Mouse (Mus musculus): ENCODE results near the gene Mov10.

Gene Mov10

GRCm38 (mm10) chr3:104805539-104805938 is 12.8 kb downstream of the Mov10 start:
- DNase-seq (ENCODE audit: low read depth, low spot score), result no peak

DNA sequence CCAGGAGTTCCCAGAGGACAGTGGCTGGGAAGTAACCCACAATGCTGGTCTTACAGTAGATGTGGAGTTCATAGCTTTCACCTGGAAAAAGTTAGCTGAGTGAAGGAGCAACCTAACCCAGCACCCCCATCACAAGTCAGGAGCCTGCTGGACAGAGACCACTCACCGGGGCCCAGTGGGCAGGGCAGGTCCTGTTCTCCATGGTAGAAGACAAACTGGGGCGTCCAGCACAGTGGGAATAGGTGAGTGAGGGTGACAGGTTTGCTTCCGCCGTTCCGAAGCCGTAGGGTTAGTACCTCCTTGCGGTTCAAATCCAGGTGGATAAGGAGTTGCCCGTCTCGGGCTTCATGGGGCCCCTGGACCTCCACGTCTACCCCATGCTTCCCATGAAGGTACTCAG is 14.1 kb downstream of the Mov10 start:
- no peak for DNase-seq (ENCODE audit: low read depth, low spot score)

DNA sequence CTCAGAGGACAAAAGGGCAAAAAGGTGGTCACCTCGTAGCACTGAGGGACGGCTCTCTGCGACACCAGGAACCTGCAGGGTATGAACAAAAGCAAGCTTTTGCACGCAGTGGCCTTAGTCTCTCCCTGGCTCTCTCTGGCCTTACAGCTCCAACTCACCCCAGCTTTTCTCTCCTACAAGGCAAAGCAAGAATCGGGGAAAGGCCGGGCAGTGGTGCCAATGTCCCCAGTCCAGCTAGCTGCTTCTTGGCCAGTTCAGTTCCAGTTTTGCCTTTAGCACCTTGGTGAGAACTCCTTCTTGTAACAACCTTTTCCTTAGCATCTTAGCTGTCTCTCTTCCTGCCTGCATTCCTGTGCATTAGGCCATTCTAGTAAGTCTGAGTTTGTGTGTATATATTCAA is 16.9 kb downstream of the Mov10 start:
- no peak for DNase-seq (ENCODE audit: low read depth, low spot score)

DNA sequence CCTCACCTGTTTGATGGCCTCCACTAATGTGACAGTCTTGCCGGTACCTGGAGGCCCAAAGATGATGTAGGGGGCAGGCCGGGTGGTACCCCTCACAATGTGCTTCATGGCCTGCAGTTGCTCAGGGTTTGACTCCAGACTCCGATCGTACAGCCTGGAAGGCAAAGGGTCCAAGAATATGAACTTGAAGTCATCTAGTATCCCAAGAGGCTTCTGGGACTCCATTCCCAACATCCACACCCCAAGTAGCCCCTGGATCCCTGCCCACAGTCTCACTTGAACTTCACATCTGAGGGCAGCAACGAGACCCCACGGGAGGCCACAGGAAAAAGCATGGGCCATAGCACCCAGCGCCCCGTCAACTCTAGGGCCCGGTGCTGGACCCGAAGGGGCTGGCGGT is 17.7 kb downstream of the Mov10 start:
- no peak for DNase-seq (ENCODE audit: low read depth, low spot score)

DNA sequence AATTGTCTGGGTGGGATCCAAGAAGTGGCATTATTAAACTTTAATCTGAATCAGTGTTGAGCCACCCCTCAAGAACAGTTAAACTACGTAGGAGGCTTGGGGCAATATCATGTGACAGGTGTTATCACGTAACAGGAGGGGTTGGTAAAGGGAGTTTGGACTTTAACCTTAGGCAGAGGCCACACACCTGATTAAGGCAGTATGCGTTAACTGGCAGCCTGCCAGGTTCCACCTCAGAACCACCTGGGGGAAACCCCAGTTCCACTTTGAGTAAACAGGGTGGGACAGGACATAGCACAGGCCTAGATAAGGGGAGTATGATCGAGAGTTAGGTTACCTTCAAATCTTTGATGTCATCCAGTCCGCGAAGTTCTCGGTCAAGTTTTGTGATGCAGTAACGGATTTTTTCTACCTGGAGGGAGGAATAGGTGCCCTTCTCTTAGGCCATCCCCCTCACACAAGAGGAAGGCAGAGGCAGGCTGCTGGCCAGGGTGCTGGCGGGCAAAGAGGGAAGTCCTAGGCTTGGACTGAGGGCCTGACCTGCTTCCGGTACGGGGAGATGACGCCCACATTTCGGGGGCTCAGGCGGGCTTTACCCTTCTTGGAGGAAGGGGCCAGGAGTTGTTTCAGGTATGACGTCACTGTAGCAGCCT is 21.8 kb downstream of the Mov10 start:
- DNase-seq (ENCODE audit: low read depth, low spot score), result no peak

DNA sequence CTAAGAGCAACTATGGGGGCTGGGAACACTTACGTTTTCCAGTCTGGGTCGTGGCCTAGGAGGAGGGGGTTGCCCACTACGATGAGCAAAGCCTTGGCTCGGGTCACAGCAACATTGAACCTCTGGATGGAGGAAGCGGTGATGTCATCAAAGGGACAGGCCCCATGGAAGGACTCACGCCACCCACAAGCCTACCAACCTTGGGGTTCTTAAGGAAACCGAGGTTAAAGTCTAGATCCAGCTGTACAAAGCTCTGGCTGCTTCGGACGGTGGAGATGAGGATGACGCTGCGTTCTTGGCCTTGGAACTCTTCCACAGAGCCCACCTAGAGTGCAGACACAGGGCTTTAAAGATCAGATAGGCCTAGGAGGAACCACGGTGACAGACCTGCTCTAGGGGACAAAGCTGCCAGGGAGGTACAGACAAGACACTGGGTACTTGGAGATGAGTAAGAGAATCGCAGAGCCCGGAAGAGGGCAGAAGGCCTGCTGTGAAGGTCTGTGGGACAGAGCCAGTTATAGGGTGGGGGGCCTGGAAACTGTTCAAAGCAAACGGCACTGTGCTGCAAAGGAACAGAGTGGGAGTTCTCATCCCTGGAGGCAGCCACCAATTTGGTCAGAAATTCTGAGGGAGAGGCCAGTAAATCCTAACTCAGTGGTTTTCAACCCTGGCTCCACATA is 22.6 kb downstream of the Mov10 start:
- DNase-seq (ENCODE audit: low read depth, low spot score), result no peak

GRCm38 (mm10) chr3:104794953-104795470 is 23.4 kb downstream of the Mov10 start:
- no peak for DNase-seq (ENCODE audit: low read depth, low spot score)

DNA sequence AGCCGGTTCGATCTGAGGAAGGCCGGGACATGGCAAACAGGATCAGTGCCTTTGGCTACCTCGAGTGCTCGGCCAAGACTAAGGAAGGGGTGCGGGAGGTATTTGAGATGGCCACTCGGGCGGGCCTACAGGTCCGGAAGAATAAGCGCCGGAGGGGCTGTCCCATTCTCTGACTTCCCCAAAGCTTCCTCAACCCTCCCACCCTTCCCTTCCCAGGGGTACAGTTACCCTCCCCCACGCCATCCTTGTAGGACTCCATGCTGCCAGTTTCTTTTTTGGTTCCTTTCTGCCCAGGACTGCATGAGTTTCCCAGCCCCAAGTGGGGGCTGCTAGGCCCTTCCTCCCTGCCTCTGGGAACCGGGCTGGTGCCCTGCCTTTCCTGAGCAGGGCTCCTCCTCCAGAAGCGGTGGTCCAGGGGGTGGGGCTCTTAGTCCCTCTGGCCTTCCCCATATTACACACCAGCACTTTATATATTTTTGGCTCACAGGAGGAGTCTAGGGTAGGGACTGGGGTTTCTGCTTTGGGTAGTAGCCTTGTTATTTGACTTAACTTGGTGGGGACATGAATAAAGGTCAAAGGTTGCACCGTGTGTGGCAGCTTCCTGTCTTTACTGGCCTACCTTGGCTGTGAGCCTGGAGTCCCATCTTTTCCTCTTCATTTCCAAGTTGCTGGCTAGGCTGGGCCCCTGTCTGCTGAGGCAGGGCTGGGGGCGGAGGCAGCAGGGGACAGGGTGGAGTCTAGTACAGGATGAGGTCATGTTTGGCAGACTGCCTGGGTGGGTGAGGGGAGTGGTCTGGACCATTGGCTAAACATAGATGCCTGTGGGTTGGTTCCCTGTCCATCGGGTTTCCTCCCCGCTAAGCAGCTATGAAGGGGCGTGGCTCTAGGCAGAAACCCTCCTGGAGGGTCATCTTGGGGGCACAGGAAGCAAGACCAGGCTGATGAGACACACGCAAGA is 24.2 kb downstream of the Mov10 start:
- no peak for DNase-seq (ENCODE audit: low read depth, low spot score)

DNA sequence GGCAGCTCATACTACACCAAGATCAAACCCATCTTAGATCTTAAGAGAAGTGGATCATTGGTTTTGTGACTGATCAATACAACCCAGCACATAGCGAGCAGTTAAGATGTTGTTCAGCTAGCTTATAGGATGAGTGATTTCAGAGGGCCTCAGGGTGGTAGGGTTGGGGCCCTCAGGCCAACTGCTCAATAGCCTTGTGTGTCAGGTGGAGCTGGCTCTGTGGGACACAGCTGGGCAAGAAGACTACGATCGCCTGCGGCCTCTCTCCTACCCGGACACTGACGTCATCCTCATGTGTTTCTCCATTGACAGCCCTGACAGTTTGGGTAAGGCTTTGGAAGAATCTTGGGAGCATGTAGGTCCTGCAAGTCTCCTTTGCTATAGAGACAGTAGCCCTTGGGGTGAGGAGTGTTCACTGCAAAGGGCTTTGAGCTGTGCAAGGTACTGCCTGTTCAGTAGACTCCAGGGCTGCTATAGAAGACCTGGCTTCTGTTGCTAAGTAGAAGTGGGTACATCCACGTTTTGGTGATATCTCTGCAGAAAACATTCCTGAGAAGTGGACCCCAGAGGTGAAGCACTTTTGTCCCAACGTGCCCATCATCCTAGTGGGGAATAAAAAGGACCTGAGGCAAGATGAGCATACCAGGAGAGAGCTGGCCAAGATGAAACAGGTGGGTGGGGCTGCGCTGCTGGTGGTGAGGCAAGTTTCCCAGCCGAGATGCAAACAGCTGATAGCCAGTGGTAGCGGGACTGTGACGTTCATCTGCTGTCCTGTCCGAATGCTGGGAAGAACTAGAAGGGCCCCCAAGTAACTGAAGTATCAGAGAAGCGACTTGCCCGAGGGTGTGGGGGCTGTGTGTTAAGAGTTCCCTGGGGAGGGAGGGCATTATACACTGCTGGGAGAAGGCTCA is 25.7 kb downstream of the Mov10 start:
- DNase-seq (ENCODE audit: low read depth, low spot score), result no peak

- no peak for DNase-seq (ENCODE audit: low read depth, low spot score)
Observed at GRCm38 (mm10) chr3:104791671-104792070, 26.7 kb downstream of the Mov10 start.

- DNase-seq (ENCODE audit: low read depth, low spot score), result no peak
Observed at GRCm38 (mm10) chr3:104791017-104791416, 27.3 kb downstream of the Mov10 start.

DNA sequence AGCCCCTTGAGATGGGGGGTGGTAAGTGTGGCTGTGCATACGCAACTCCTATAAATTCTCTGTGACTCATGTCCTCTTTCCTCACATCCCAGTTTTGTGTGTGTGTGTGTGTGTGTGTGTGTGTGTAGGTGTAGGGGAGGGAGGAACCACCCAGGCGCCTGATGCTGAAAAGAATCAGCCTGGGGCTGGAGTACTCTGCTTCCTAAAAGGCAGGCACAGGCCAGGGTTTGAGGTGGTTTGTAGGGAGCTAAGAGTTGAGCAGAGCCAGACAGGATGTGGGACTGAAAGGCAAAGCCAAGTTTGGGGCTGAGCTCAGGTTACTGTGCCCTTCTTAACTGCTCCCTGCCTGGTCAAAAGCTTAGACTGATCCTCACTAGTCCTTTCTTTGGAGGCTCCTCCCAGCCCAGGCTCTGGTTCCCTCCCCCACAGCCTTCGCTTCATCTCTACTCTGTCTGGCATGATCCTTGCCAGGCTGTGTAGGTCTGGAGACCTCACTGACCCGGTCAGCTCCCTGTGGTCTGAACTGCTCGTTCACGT is 27.9 kb downstream of the Mov10 start:
- DNase-seq (ENCODE audit: low read depth, low spot score), result no peak

GRCm38 (mm10) chr3:104789822-104790221 is 28.5 kb downstream of the Mov10 start:
- no peak for DNase-seq (ENCODE audit: low read depth, low spot score)

GRCm38 (mm10) chr3:104789312-104789605 is 29.1 kb downstream of the Mov10 start:
- no peak for DNase-seq (ENCODE audit: low read depth, low spot score)

- DNase-seq (ENCODE audit: low read depth, low spot score), result no peak
Observed at GRCm38 (mm10) chr3:104788561-104789311, 29.6 kb downstream of the Mov10 start.

- DNase-seq (ENCODE audit: low read depth, low spot score), result no peak
Observed at GRCm38 (mm10) chr3:104788075-104788474, 30.3 kb downstream of the Mov10 start, which contains the start of gene Rhoc. TSS of gene Rhoc (plus strand) at chr3:104788375.

GRCm38 (mm10) chr3:104785284-104785683 is 33.1 kb downstream of the Mov10 start:
- no peak for DNase-seq (ENCODE audit: low read depth, low spot score)

- no peak for DNase-seq (ENCODE audit: low read depth, low spot score)
Observed at GRCm38 (mm10) chr3:104783971-104784500, 34.3 kb downstream of the Mov10 start.

DNA sequence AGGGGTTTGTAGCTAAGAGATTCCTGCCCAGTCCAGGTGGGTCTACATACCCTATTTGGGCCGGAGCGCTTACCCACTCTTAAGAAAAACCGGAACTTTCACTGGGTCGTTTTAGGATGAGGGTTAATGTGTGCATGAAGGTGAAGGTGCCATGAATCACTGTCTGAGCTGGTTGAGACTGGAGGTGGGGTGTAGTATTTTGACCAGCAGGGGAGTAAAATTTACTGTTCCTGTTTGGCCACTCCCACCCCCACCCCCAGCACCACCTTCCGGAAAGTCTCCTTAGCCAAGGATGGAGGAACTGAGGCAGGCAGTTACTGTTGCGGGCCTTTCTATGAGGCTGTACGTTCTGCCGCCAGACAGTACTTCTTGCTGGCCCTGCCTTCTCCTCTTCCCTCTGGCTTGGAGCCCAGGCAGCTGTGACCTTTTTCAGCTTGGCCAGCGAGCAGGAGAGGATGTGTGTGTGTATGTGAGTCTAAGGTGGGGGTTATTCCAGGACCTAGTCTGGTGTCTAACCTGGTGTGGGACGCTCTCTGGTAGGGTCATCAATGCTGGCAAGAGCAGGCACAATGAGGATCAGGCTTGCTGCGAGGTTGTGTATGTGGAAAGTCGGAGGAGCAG is 36.2 kb downstream of the Mov10 start:
- no peak for DNase-seq (ENCODE audit: low read depth, low spot score)

All from c-Kit-negative CD71-positive TER-119-positive erythroid progenitor cells, embryonic 14.5 days (primary cell).